ENCODE assay signal across 9 mouse cellular contexts in the genomic region with DNA sequence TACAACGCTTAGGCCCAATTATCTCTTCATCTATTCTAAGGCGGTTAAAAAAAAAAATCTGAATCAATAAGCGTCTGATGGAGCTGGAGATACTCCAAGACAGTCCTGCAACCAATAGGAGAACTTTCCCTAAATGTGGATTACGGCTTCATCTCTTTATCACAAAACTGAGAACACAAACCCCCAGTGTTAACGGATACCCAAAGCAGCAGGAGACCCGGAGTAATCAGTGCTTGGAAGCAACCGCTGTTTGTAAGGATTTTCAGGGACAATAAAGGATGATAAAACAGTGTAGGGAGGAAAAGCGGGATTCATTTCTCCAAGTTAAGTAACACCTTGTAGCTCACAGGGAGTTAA. TPM values are rescaled to one million over a fixed set of nuclear protein-coding genes. Genes with fewer than 3 reads are reported as not detected.
DNase-seq lines count a peak whose midpoint lies in the region; ATAC-seq and TF ChIP-seq lines count a peak whose summit lies in the region.
"Had no signal": no experiment of that assay in that cellular context is flagged by ENCODE, and none has a peak within 500 bp of the region (broad histone marks: within the 10 kb centered on the region; RNA-seq: fewer than 3 reads in every experiment).

No protein-coding gene starts in this region.

- peak overlapping the region; percentile 61 for H3K4me3 ChIP-seq in thymus, adult 2 months (ENCODE audit: control insufficient read depth, insufficient read depth, low read length)
- H3K4me3 ChIP-seq in limb, embryonic 11.5 days (ENCODE audit: low read depth, low read length) = peak overlapping the region; percentile 77
- H3K4me3 ChIP-seq in stomach, embryonic 15.5 days (replicated peaks) = peak overlapping the region; percentile 85

- no peak for ATAC-seq in limb, embryonic 11.5 days (ENCODE audit: insufficient number of reproducible peaks, low FRiP score, low TSS enrichment, low read depth)
- no peak for ATAC-seq in stomach, embryonic 15.5 days (ENCODE audit: insufficient read depth, low FRiP score, low read depth)

- H3K27ac ChIP-seq in thymus, adult 2 months (ENCODE audit: control insufficient read depth, insufficient read depth, low read length) = no peak overlapping the region
- H3K27ac ChIP-seq in limb, embryonic 11.5 days (replicated peaks; ENCODE audit: low read depth, low read length) = peak overlapping the region; percentile 36; the same call in 1 of the 2 replicates
- peak overlapping the region; percentile 90 for H3K27ac ChIP-seq in stomach, embryonic 15.5 days

- no peaks in the 10 kb centered on the region for H3K36me3 ChIP-seq in thymus, adult 2 months (ENCODE audit: control insufficient read depth, insufficient read depth, low read length)
- no peaks in the 10 kb centered on the region for H3K36me3 ChIP-seq in limb, embryonic 11.5 days (ENCODE audit: control insufficient read depth, insufficient read depth, low read length)
- no peaks in the 10 kb centered on the region for H3K36me3 ChIP-seq in stomach, embryonic 15.5 days

- H3K4me2 ChIP-seq in limb, embryonic 11.5 days (ENCODE audit: low read depth, severe bottlenecking) = peak overlapping the region; percentile 72
- H3K4me2 ChIP-seq in stomach, embryonic 15.5 days = peak overlapping the region; percentile 75

- H3K9ac ChIP-seq in limb, embryonic 11.5 days (ENCODE audit: low read length) = peak overlapping the region; percentile 96
- peak overlapping the region; percentile 86 for H3K9ac ChIP-seq in stomach, embryonic 15.5 days

- peak; percentile 24 for DNase-seq in heart, adult 8-10 months (ENCODE audit: low spot score)
- no peak for DNase-seq in heart, postnatal 25 days (ENCODE audit: low spot score)
- DNase-seq in thymus, adult 2 months = no peak
- no peak for DNase-seq in thymus, postnatal 25 days
- no peak for DNase-seq in limb, embryonic 11.5 days (ENCODE audit: low spot score)
- no peak for DNase-seq in left cerebral cortex, postnatal 36 days (ENCODE audit: low spot score in 2 of 2)
- no peak for DNase-seq in ovary, postnatal 14 days (ENCODE audit: low spot score)

- no peak for TF ChIP-seq CTCF in thymus, adult 2 months (IDR thresholded peaks at IDR 0.05; ENCODE audit: borderline replicate concordance, control insufficient read depth, extremely low read depth, insufficient read depth, low read length, poor library complexity)

- peaks cover 9% of the 10 kb centered on the region for H3K4me1 ChIP-seq in thymus, adult 2 months (replicated peaks; ENCODE audit: control insufficient read depth, insufficient read depth, low read length)
- 0 out of 2 replicates have a peak, but pooled peaks cover 5% of the 10 kb centered on the region for H3K4me1 ChIP-seq in limb, embryonic 11.5 days (ENCODE audit: control insufficient read depth, insufficient read depth, low read length)
- peaks cover 3% of the 10 kb centered on the region; the same call in 1 of the 2 replicates for H3K4me1 ChIP-seq in stomach, embryonic 15.5 days

- no peaks in the 10 kb centered on the region; the same call in 1 of the 2 replicates for H3K27me3 ChIP-seq in thymus, adult 2 months (ENCODE audit: control insufficient read depth, insufficient read depth, low read length)
- H3K27me3 ChIP-seq in limb, embryonic 11.5 days (ENCODE audit: control insufficient read depth, insufficient read depth, low read length) = no peaks in the 10 kb centered on the region
- no peaks in the 10 kb centered on the region for H3K27me3 ChIP-seq in stomach, embryonic 15.5 days (replicated peaks)
- H3K27me3 ChIP-seq: Patski had no signal

- TF ChIP-seq POLR2A in thymus, adult 2 months (IDR thresholded peaks at IDR 0.05; ENCODE audit: control insufficient read depth, extremely low read depth, insufficient read depth, low read length, poor library complexity) = no peak

- 49% methylated on average over 8 of the region's 8 CpGs for WGBS in thymus, adult 2 months
- WGBS in limb, embryonic 11.5 days = 7% methylated on average over 8 of the region's 8 CpGs
- 6% methylated on average over 8 of the region's 8 CpGs for WGBS in stomach, embryonic 15.5 days

- H3K9me3 ChIP-seq in limb, embryonic 11.5 days (ENCODE audit: control insufficient read depth, low read length) = no peaks in the 10 kb centered on the region
- no peaks in the 10 kb centered on the region for H3K9me3 ChIP-seq in stomach, embryonic 15.5 days

- intact Hi-C loops in heart, postnatal 25 days (cut with DNase I) = loop anchor here (2.0 to 5.0 kb wide), 3 partner anchors 35 to 205 kb away; partner anchors contain the start of gene Fdx1
- intact Hi-C loops in left cerebral cortex, postnatal 36 days (cut with DNase I) = loop anchor here (5.0 kb wide), 4 partner anchors 35 to 120 kb away; partner anchors contain the start of gene Rdx

RNA-seq across cellular contexts. Expression of gene Zc3h12c, which starts 0.9 kb away (rescaled TPM):
- total RNA-seq in heart, adult 8-10 months (2022) = 1 to 10 TPM; 8.2 to 9.2 (median 8.7) TPM
- 1 to 10 TPM; 8.1 to 9.2 TPM for total RNA-seq in heart, postnatal 25 days (2021)
- 1.5 and 1.7 TPM in 2 replicates for polyA plus RNA-seq in thymus, adult 2 months (2012; rRNA removed)
- polyA plus RNA-seq in limb, embryonic 11.5 days (2014; fragmentation: Nextera tagmentation; extraction: Ambion mirVana) = 4.1 and 4.4 TPM in 2 replicates
- polyA plus RNA-seq in stomach, embryonic 15.5 days (2015; fragmentation: Nextera tagmentation; extraction: Ambion mirVana) = 2.5 and 2.6 TPM in 2 replicates
- total RNA-seq in left cerebral cortex, postnatal 36 days (2021) = 10 to 100 TPM; 11.5 to 12.9 TPM
